Mouse (Mus musculus) hindbrain, embryonic 14.5 days (tissue): ENCODE results near the gene Fgf2. TPM values are rescaled to one million over a fixed set of nuclear protein-coding genes. Genes with fewer than 3 reads are reported as not detected.

Experiments
- ATAC-seq: fragments of 200-750 bp; cut with Nextera tagmentation; 2 replicates; pipeline ENCODE4 v1.8.0; 2017; ENCODE audit warnings: moderate number of reproducible peaks, mild to moderate bottlenecking, moderate TSS enrichment, moderate library complexity; ENCODE audit not compliant: low FRiP score
- DNase-seq: peaks from one replicate; pipeline ENCODE4 v3.0.0-alpha.2; 2015; ENCODE audit warnings: low spot score
- H3K27ac ChIP-seq: fragments of 300-500 bp; sonication (generic); 2 replicates; pipeline ENCODE4 v1.5.1; 2014; ENCODE audit warnings: mild to moderate bottlenecking, moderate library complexity
- H3K27me3 ChIP-seq: fragments of 300-500 bp; sonication (generic); 2 replicates; pipeline ENCODE4 v1.6.1; 2014; ENCODE audit warnings: mild to moderate bottlenecking, low read length, mixed read lengths; ENCODE audit not compliant: control insufficient read depth, insufficient read depth
- H3K36me3 ChIP-seq: fragments of 300-500 bp; sonication (generic); replicated peaks from 2 replicates; pipeline ENCODE4 v1.6.1; 2014; ENCODE audit not compliant: control insufficient read depth, insufficient read depth
- H3K4me1 ChIP-seq: fragments of 300-500 bp; sonication (generic); replicated peaks from 2 replicates; pipeline ENCODE4 v1.6.1; 2014; ENCODE audit warnings: antibody characterized with exemption, low read length, mixed read lengths; ENCODE audit not compliant: control insufficient read depth, insufficient read depth
- H3K4me2 ChIP-seq: fragments of 300-500 bp; sonication (generic); replicated peaks from 2 replicates; pipeline ENCODE4 v1.6.1; 2014; ENCODE audit warnings: mild to moderate bottlenecking, moderate library complexity
- H3K4me3 ChIP-seq: fragments of 300-500 bp; sonication (generic); replicated peaks from 2 replicates; pipeline ENCODE4 v1.5.1; 2014; ENCODE audit warnings: mild to moderate bottlenecking, low read length
- H3K9ac ChIP-seq: fragments of 300-500 bp; sonication (generic); 2 replicates; pipeline ENCODE4 v1.6.1; 2014
- H3K9me3 ChIP-seq: fragments of 300-500 bp; sonication (generic); 2 replicates; pipeline ENCODE4 v1.6.1; 2016; ENCODE audit warnings: low read length; ENCODE audit not compliant: control insufficient read depth
- WGBS: fragments of 180-500 bp; shearing (Covaris S2); extraction: QIAGEN DNeasy Blood & Tissue Kit; methylation state at CpG from one replicate; pipeline ENCODE4 v1.1.7; 2014; 5-methylcytosine and 5-hydroxymethylcytosine counted together
- polyA plus RNA-seq: library from polyadenylated mRNA; unstranded; fragments of >200 nt; fragmentation: Nextera tagmentation; extraction: Ambion mirVana; gene quantifications from 2 replicates; pipeline ENCODE4 v1.2.1, GENCODE M21; 2014

The Fgf2 gene
- polyA plus RNA-seq, 1 experiment from 2014 or later = 1.5 TPM

DNA sequence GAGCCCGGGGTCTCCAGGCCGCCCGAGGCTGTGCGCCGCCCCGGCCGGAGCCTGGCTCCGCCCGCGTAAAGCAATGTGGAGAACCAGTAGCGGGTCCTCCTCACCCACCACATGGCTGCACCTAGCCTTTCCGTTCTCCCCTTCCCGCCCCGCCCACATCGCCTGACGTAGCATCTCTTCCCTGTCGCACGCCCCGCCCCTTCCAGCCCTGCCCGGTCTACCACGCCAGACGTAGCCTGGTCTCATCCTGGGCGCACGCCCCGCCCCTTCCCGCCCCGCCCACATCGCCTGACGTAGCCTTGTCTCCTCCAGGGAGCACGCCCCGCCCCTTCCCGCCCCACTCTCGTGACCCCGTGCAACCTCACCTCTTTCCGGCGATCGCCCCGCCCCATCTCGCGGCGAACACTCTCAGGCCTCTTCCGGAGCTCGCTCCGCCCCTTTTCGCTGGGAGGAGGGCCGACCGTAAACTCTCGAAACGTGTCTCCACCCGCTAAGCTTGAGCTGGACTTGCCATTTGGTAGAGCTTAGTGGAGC, 71.4 kb downstream of the Fgf2 start, which contains the start of gene Spata5:
Gene Spata5 (plus strand): TSS at position 439 of the 534 bp plus-strand sequence.
- Histone ChIP-seq H3K27ac (peak within 1 kb of the TSS; percentile 89), H3K4me2 (peak within 1 kb of the TSS; percentile 95), H3K9me3 (no peaks in the 10 kb centered on the region), H3K27me3 (no peaks in the 10 kb centered on the region), H3K36me3 (peaks cover 1% of the 10 kb centered on the region; the same call in 1 of the 2 replicates), H3K4me3 (peak within 1 kb of the TSS; percentile 98), H3K4me1 (peaks cover 18% of the 10 kb centered on the region), H3K9ac (peak within 1 kb of the TSS; percentile 75)
- DNase-seq (peak; percentile 100), ATAC-seq (peak; percentile 97)
- WGBS = under 1% methylated on average over 38 of the region's 50 CpGs

DNA sequence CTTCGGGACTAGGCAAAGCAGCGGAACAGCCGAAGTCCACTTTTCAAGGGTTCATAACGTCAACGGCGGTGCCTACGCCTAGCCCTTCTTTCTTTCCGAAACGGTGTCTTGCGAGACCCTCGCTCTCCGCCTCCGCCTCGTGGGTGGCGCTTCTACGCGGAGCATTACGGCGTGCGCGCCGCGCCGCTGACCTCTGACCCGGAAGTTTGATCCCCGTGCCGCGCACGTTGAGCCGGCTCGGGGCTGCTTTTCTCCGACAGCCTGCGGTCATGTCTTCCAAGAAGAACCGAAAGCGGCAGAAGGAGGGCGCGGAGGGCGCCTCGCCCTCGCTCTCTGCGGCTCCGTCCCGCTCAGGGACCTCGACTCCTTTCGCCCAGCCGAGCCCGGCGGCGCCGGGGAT, 71.9 kb downstream of the Fgf2 start, which contains the start of gene Nudt6:
Gene Nudt6 (minus strand): TSS at position 140 of the 400 bp plus-strand sequence.
- H3K36me3 ChIP-seq = peaks cover 6% of the 10 kb centered on the region
- peaks cover 18% of the 10 kb centered on the region for H3K4me1 ChIP-seq
- H3K27me3 ChIP-seq = no peaks in the 10 kb centered on the region
- H3K27ac ChIP-seq = peak within 1 kb of the TSS; percentile 89
- ATAC-seq (peak; percentile 88), DNase-seq (peak; percentile 97)
- peak within 1 kb of the TSS; percentile 75 for H3K9ac ChIP-seq
- H3K9me3 ChIP-seq = no peaks in the 10 kb centered on the region
- WGBS = under 1% methylated on average over 49 of the region's 50 CpGs
- H3K4me3 ChIP-seq = peak within 1 kb of the TSS; percentile 98
- peak within 1 kb of the TSS; percentile 95 for H3K4me2 ChIP-seq

DNA sequence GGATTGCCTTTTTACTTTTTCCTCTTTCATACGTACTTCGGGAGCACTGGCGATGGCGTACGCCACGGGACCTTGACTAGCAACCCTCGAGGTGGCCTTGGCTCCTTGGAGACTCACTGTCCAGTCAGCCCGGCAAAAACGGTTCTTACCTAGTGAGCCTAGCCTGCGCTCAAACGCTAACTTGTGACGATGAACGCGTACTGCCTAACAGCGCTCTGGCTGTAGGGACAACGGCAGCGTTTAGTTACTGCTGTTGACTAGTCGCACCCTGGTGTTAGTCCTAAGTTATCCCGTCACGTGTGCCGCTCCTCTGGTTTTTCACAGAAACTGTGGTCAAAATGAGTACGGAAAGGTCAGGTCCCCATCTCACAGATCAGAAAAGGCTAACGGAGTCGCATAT, 72.5 kb downstream of the Fgf2 start:
- peak overlapping the region; percentile 75 for H3K9ac ChIP-seq
- H3K27ac ChIP-seq = peak overlapping the region; percentile 83
- WGBS = 0% methylated on average over 24 of the region's 24 CpGs
- no peaks in the 10 kb centered on the region for H3K9me3 ChIP-seq
- H3K4me1 ChIP-seq = peaks cover 18% of the 10 kb centered on the region
- no peaks in the 10 kb centered on the region for H3K27me3 ChIP-seq
- peak overlapping the region; percentile 98 for H3K4me3 ChIP-seq
- H3K4me2 ChIP-seq = peak overlapping the region; percentile 95
- peaks cover 10% of the 10 kb centered on the region for H3K36me3 ChIP-seq
- DNase-seq = peak; percentile 27
- no peak for ATAC-seq

DNA sequence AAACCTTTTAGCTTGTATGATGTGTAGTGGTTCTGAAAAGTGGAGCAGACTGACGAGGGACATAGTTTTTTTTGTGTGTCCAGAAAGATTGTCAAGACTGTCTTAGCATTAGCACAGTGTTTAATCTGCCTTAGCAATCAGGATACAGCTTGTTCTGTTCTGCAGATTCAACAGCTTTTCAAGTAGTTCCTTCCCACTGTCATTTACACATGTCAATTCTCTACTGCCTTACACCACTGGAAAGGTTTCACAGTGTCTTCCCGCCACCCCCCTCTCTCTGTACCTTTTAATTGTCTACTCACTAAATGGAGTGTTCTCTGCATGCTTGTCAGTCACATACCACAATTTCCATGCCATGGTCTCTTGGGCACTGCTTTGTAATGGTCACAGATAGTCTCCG, 73.0 kb downstream of the Fgf2 start:
- H3K4me1 ChIP-seq = peaks cover 18% of the 10 kb centered on the region
- ATAC-seq (no peak), DNase-seq (no peak)
- no peaks in the 10 kb centered on the region for H3K9me3 ChIP-seq
- H3K4me3 ChIP-seq = peak overlapping the region; percentile 98
- 18% methylated on average over 3 of the region's 3 CpGs for WGBS
- no peaks in the 10 kb centered on the region for H3K27me3 ChIP-seq
- H3K4me2 ChIP-seq = peak overlapping the region; percentile 95
- H3K27ac ChIP-seq = no peak overlapping the region
- peaks cover 14% of the 10 kb centered on the region for H3K36me3 ChIP-seq
- peak overlapping the region; percentile 75 for H3K9ac ChIP-seq

DNA sequence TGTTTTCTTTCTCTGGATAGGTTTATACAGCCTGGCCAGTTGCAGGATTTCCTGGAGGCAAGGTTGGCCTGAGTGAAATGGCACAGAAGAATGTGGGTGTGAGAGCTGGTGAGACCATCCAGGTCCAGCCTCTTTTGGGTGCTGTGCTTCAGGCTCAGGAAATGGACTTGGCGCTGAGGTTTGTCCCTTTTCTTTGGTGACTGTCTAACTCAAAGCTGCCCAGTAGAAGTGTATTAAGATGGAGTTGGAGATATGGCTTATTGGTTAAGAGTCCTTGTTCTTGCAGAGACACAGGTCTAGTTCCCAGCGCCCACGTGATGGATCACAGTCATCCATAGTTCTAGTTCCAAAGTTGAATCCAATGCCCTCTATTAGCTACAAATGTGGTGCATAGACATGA, 77.9 kb downstream of the Fgf2 start:
- 94% methylated on average over 3 of the region's 3 CpGs for WGBS
- ATAC-seq = no peak
- peaks cover 41% of the 10 kb centered on the region for H3K36me3 ChIP-seq

DNA sequence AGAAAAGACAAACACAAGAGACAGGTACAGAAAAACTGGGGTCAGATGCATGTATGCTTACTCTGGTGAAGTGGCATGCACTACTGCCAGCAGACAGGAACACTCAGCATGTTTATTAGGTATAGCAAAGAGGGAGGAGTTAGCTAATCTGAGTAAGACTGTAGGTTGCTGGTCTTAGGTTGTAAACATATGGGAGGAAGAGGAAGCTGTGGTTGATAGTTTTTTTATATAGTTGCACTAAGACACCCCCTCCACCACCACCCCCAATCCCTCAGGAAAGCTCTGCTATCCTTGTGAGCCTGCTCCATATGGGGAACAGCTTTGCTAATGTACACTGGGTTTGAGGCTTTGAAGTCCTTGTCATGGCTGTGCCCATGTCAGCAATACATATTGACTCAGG, 82.2 kb downstream of the Fgf2 start:
- Histone ChIP-seq H3K27me3 (no peaks in the 10 kb centered on the region), H3K4me1 (no peaks in the 10 kb centered on the region), H3K9ac (no peak overlapping the region), H3K27ac (no peak overlapping the region), H3K4me2 (no peak overlapping the region), H3K4me3 (no peak overlapping the region), H3K9me3 (no peaks in the 10 kb centered on the region), H3K36me3 (peaks cover 67% of the 10 kb centered on the region)
- DNase-seq (no peak), ATAC-seq (no peak)

More for the DNA sequence above, 77.9 kb downstream of the Fgf2 start:
- no peaks in the 10 kb centered on the region for H3K9me3 ChIP-seq
- H3K4me3 ChIP-seq = no peak overlapping the region
- H3K27me3 ChIP-seq = no peaks in the 10 kb centered on the region
- H3K4me1 ChIP-seq = peaks cover 5% of the 10 kb centered on the region
- no peak for DNase-seq
- no peak overlapping the region for H3K27ac ChIP-seq
- no peak overlapping the region for H3K9ac ChIP-seq
- H3K4me2 ChIP-seq = no peak overlapping the region

DNA sequence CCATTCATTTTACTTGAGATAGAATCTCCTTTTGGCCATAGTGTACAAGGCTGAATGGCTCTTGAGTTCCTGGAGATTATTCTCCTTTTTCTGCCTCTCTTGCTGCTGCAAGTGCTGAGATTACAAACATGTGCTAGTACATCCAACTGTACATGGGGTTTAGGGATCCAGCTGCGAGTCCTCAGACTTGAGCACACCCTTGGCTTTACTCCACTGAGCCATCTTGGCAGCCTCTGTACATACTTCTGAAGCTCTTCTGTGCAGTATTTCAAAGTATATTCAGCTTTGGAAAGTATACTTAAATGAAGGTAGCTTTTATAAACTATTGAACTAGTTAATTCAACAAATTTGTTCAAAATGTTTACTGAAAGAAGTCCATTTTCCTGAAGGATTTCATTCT, 91.6 kb downstream of the Fgf2 start:
- no peaks in the 10 kb centered on the region for H3K4me1 ChIP-seq
- H3K4me2 ChIP-seq = no peak overlapping the region
- H3K4me3 ChIP-seq = no peak overlapping the region
- DNase-seq = no peak
- H3K9ac ChIP-seq = no peak overlapping the region
- ATAC-seq = no peak
- H3K9me3 ChIP-seq = no peaks in the 10 kb centered on the region
- no peaks in the 10 kb centered on the region for H3K27me3 ChIP-seq
- WGBS = 100% methylated on average over 1 of the region's 1 CpGs
- peaks cover 52% of the 10 kb centered on the region for H3K36me3 ChIP-seq
- H3K27ac ChIP-seq = no peak overlapping the region

DNA sequence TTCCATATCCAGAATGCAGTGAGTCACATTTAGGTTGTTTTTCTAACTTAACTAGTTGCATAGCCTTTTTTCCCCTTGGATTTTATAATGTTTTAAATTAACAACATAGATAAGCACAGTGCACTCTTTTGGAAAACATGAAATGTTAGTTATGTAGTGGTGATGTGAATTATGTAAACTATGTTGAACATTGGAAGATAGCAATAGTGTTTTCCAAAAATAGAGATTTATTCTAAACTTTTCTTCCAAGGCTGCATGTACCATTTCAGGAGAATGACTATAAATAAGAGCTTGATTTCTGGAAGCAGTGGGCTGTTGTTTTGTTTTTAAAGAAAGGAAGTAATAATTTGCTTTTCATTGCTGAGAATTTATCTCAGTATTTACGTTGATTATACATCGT, 95.3 kb downstream of the Fgf2 start:
- H3K9me3 ChIP-seq = no peaks in the 10 kb centered on the region
- no peak overlapping the region for H3K27ac ChIP-seq
- H3K36me3 ChIP-seq = peaks cover 28% of the 10 kb centered on the region
- no peak overlapping the region for H3K9ac ChIP-seq
- no peaks in the 10 kb centered on the region for H3K4me1 ChIP-seq
- ATAC-seq (no peak), DNase-seq (no peak)
- 91% methylated on average over 2 of the region's 2 CpGs for WGBS
- no peaks in the 10 kb centered on the region for H3K27me3 ChIP-seq
- H3K4me3 ChIP-seq = no peak overlapping the region
- no peak overlapping the region for H3K4me2 ChIP-seq

DNA sequence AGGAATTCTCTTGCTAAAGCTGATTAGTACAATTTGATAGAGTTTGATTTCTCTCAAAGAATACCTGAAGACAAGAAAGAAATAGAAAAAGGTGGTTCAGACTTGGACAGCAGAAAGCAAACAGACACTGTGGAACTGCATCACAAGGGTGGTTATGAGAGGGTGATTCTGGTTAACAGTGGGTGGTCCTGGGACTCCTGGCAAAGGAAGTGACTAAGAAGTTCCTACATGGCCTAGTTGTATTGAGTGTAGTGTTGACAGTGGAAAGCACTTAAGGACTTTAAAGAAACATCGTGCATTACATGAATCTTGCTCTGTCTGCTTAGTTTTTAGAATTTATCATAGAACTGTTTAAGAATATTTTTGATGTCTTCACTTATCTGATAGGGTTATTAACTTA, 107.8 kb downstream of the Fgf2 start:
- Histone ChIP-seq H3K27me3 (no peaks in the 10 kb centered on the region), H3K4me3 (no peak overlapping the region), H3K9ac (no peak overlapping the region), H3K4me1 (no peaks in the 10 kb centered on the region), H3K4me2 (no peak overlapping the region), H3K27ac (no peak overlapping the region), H3K36me3 (no peaks in the 10 kb centered on the region), H3K9me3 (no peaks in the 10 kb centered on the region)
- ATAC-seq (no peak), DNase-seq (no peak)
- 86% methylated on average over 1 of the region's 1 CpGs for WGBS
